ENCODE assay signal across 7 mouse cellular contexts in genomic region chr10:128744680-128745601, GRCm38 (mm10). TPM values are rescaled to one million over a fixed set of nuclear protein-coding genes. Genes with fewer than 3 reads are reported as not detected.
A peak's percentile ranks its signal among the peaks of the same experiment; 100 is the strongest.
DNase-seq lines count a peak whose midpoint lies in the region; ATAC-seq and TF ChIP-seq lines count a peak whose summit lies in the region.

Dgka (minus strand) TSS chr10:128744855.

- peak within 1 kb of the TSS; percentile 86 for H3K27ac ChIP-seq in CH12.LX (ENCODE audit: insufficient read depth, low read depth)
- no peak within 1 kb of the TSS for H3K27ac ChIP-seq in forebrain, embryonic 14.5 days (ENCODE audit: low read depth, low read length)
- H3K27ac ChIP-seq in olfactory bulb, adult 2 months (ENCODE audit: insufficient read depth, low read depth, low read length) = peak within 1 kb of the TSS; percentile 16; the same call in 1 of the 2 replicates

- DNase-seq in CH12.LX (ENCODE audit: extremely low read depth) (peak; percentile 56), R1 (ENCODE audit: low read depth, low spot score) (peak; percentile 74)
- peak; percentile 42 for DNase-seq in forebrain, embryonic 14.5 days (ENCODE audit: low spot score)
- peak; percentile 50 for DNase-seq in lung, adult 2 months
- DNase-seq in left cerebral cortex, adult 8-10 months (ENCODE audit: low spot score in 2 of 2) = no peak

- TF ChIP-seq EP300 in CH12.LX (IDR thresholded peaks at IDR 0.05; ENCODE audit: low read length) = peak; percentile 17; the same call in 1 of the 2 replicates

- in situ Hi-C loops in CH12.LX (cut with MboI; ENCODE audit: low pct_ligation_motif_present, low pct_unique_long_range_greater_than_20kb, low sequenced_read_pairs) = no loop called here

- peak within 1 kb of the TSS; percentile 86 for H3K9ac ChIP-seq in CH12.LX (ENCODE audit: insufficient read depth, low read depth)
- peak within 1 kb of the TSS; percentile 70 for H3K9ac ChIP-seq in forebrain, embryonic 14.5 days (ENCODE audit: low read length)

- dilution Hi-C loops in CH12.LX (cut with MboI; ENCODE audit: extremely low pct_ligation_motif_present, extremely low pct_unique_long_range_greater_than_20kb, low sequenced_read_pairs) = no loop called here

- H3K9me3 ChIP-seq in CH12.LX (replicated peaks; ENCODE audit: low read length) = no peaks in the 10 kb centered on the region
- H3K9me3 ChIP-seq in forebrain, embryonic 14.5 days (replicated peaks; ENCODE audit: control insufficient read depth, low read length) = no peaks in the 10 kb centered on the region

- H3K79me2 ChIP-seq in CH12.LX (replicated peaks; ENCODE audit: control insufficient read depth, extremely low read depth, insufficient read depth, poor library complexity, severe bottlenecking) = peaks cover 19% of the 10 kb centered on the region

- H3K27me3 ChIP-seq in CH12.LX (replicated peaks) = peaks cover 3% of the 10 kb centered on the region
- H3K27me3 ChIP-seq in forebrain, embryonic 14.5 days (replicated peaks; ENCODE audit: control insufficient read depth, insufficient read depth, low read length) = peaks cover 29% of the 10 kb centered on the region

- H3K4me1 ChIP-seq in CH12.LX (ENCODE audit: control insufficient read depth in 1 of 2, insufficient read depth in 2 of 2) = peaks cover 5 to 34% of the 10 kb centered on the region in 2 experiments
- peaks cover 20% of the 10 kb centered on the region for H3K4me1 ChIP-seq in forebrain, embryonic 14.5 days (ENCODE audit: control insufficient read depth, insufficient read depth, low read length)
- peaks cover 20% of the 10 kb centered on the region for H3K4me1 ChIP-seq in lung, adult 2 months (ENCODE audit: control insufficient read depth, insufficient read depth, low read length)
- H3K4me1 ChIP-seq in olfactory bulb, adult 2 months (ENCODE audit: control insufficient read depth, insufficient read depth, low read length) = peaks cover 12% of the 10 kb centered on the region

- WGBS in forebrain, embryonic 14.5 days = 23% methylated on average over 18 of the region's 18 CpGs
- WGBS in lung, adult 2 months = 14% methylated on average over 18 of the region's 18 CpGs
- 26% methylated on average over 18 of the region's 18 CpGs for WGBS in olfactory bulb, adult 2 months

- peak within 1 kb of the TSS; percentile 74 for H3K4me2 ChIP-seq in CH12.LX (ENCODE audit: insufficient read depth, low read depth, poor library complexity, severe bottlenecking)
- peak within 1 kb of the TSS; percentile 93 for H3K4me2 ChIP-seq in forebrain, embryonic 14.5 days (ENCODE audit: low read length)

- no peak for ATAC-seq in forebrain, embryonic 14.5 days
- ATAC-seq in inflammation-experienced regulatory T-cells, adult 6 months = peak; percentile 30

- H3K36me3 ChIP-seq in CH12.LX (replicated peaks in 1 of 2; ENCODE audit: control insufficient read depth in 1 of 2, insufficient read depth in 1 of 2, low read length in 1 of 2) = no peaks in the 10 kb centered on the region
- no peaks in the 10 kb centered on the region for H3K36me3 ChIP-seq in forebrain, embryonic 14.5 days (ENCODE audit: control insufficient read depth, insufficient read depth, low read length)

- no peak; the same call in 1 of the 2 replicates for TF ChIP-seq POLR2A in CH12.LX (IDR thresholded peaks at IDR 0.05; ENCODE audit: low read depth, low read length)
- no peak for TF ChIP-seq POLR2A in lung, adult 2 months (IDR thresholded peaks at IDR 0.05; ENCODE audit: borderline replicate concordance, extremely low read depth, low read depth, low read length)
- no peak for TF ChIP-seq POLR2A in olfactory bulb, adult 2 months (IDR thresholded peaks at IDR 0.05; ENCODE audit: insufficient read depth, low read depth, low read length)

- TF ChIP-seq RAD21 in CH12.LX (IDR thresholded peaks at IDR 0.05; ENCODE audit: low read depth, low read length) = no peak; the same call in none of the 2 replicates

- H3K4me3 ChIP-seq in CH12.LX (replicated peaks in 1 of 3; ENCODE audit: low read depth in 2 of 3, low read length in 2 of 3, poor library complexity in 1 of 3) = peak within 1 kb of the TSS; percentile 59 to 84 (median 83)
- peak within 1 kb of the TSS; percentile 52 for H3K4me3 ChIP-seq in forebrain, embryonic 14.5 days (ENCODE audit: low read depth, low read length)
- peak within 1 kb of the TSS; percentile 75 for H3K4me3 ChIP-seq in lung, adult 2 months (replicated peaks; ENCODE audit: extremely low read depth, low read depth, low read length)
- H3K4me3 ChIP-seq in olfactory bulb, adult 2 months (ENCODE audit: insufficient read depth, low read depth, low read length) = peak within 1 kb of the TSS; percentile 65

- TF ChIP-seq CTCF in CH12.LX (conservative IDR thresholded peaks at IDR 0.05 in 1 of 2, IDR thresholded peaks at IDR 0.05 in 1 of 2; ENCODE audit: low read depth in 2 of 2, low read length in 2 of 2) = peak in 1 of 2 experiments; percentile 58; a peak in 2 of 4 replicates
- no peak for TF ChIP-seq CTCF in lung, adult 2 months (IDR thresholded peaks at IDR 0.05; ENCODE audit: insufficient read depth, low read length)
- TF ChIP-seq CTCF in olfactory bulb, adult 2 months (IDR thresholded peaks at IDR 0.05; ENCODE audit: insufficient read depth, low read depth, low read length) = no peak

TF ChIP-seq in CH12.LX, 34 proteins besides CTCF, POLR2A, EP300 and RAD21:
- TF ChIP-seq NELFE (IDR thresholded peaks at IDR 0.05; ENCODE audit: low read depth, low read length) (0 out of 2 replicates have a peak, but pooled peaks have one; percentile 16), MAFK (IDR thresholded peaks at IDR 0.05; ENCODE audit: insufficient replicate concordance, low read length) (no peak), TBP (conservative IDR thresholded peaks at IDR 0.05; ENCODE audit: low read depth, low read length) (0 out of 2 replicates have a peak, but pooled peaks have one; percentile 30), BHLHE40 (IDR thresholded peaks at IDR 0.05; ENCODE audit: low read depth, low read length) (peak; percentile 69), CHD1 (IDR thresholded peaks at IDR 0.05; ENCODE audit: low read depth, low read length) (no peak), TCF12 (IDR thresholded peaks at IDR 0.05; ENCODE audit: low read depth, low read length) (0 out of 2 replicates have a peak, but pooled peaks have one; percentile 36), USF2 (conservative IDR thresholded peaks at IDR 0.05; ENCODE audit: low read depth, low read length) (no peak), SMC3 (IDR thresholded peaks at IDR 0.05; ENCODE audit: low read depth, low read length) (no peak; the same call in 1 of the 2 replicates), PAX5 (IDR thresholded peaks at IDR 0.05; ENCODE audit: low read length) (no peak), UBTF (IDR thresholded peaks at IDR 0.05; ENCODE audit: low read depth, low read length) (0 out of 2 replicates have a peak, but pooled peaks have one; percentile 23), JUND (conservative IDR thresholded peaks at IDR 0.05; ENCODE audit: low read depth, low read length) (no peak), ETS1 (conservative IDR thresholded peaks at IDR 0.05; ENCODE audit: low read depth, low read length) (0 out of 2 replicates have a peak, but pooled peaks have one; percentile 13), POLR2AphosphoS2 (IDR thresholded peaks at IDR 0.05; ENCODE audit: low read depth, low read length) (no peak), SIN3A (IDR thresholded peaks at IDR 0.05; ENCODE audit: low read length) (peak; percentile 57), ZMIZ1 (IDR thresholded peaks at IDR 0.05; ENCODE audit: low read depth, low read length) (peak; percentile 40; the same call in 1 of the 2 replicates), MXI1 (IDR thresholded peaks at IDR 0.05; ENCODE audit: low read depth, low read length) (peak; percentile 59; the same call in 1 of the 2 replicates), MAZ (IDR thresholded peaks at IDR 0.05; ENCODE audit: low read depth, low read length) (0 out of 2 replicates have a peak, but pooled peaks have one; percentile 30), HCFC1 (IDR thresholded peaks at IDR 0.05; ENCODE audit: low read depth, low read length) (no peak), KAT2A (IDR thresholded peaks at IDR 0.05; ENCODE audit: insufficient replicate concordance, low read length) (no peak), MAX (IDR thresholded peaks at IDR 0.05; ENCODE audit: low read length) (0 out of 2 replicates have a peak, but pooled peaks have one; percentile 38), GABPA (IDR thresholded peaks at IDR 0.05; ENCODE audit: insufficient replicate concordance, low read depth, low read length) (no peak), MYC (IDR thresholded peaks at IDR 0.05; ENCODE audit: low read depth, low read length) (peak; percentile 69; the same call in 1 of the 2 replicates), ZNF384 (IDR thresholded peaks at IDR 0.05; ENCODE audit: low read depth, low read length) (peak; percentile 98), IRF4 (IDR thresholded peaks at IDR 0.05; ENCODE audit: low read depth, low read length) (peak; percentile 23; the same call in 1 of the 2 replicates)

RNA-seq across cellular contexts. Expression of gene Dgka, which starts in this region (rescaled TPM):
- total RNA-seq in CH12.LX (2012; rRNA removed) (5.9 and 6.6 TPM in 2 replicates), CH12.LX (2014; rRNA removed) (3.4 TPM in 2 replicates)
- polyA plus RNA-seq in CH12.LX (2012; ENCODE audit: insufficient read length, low read depth) = 9.0 and 9.5 TPM in 2 replicates
- polyA plus RNA-seq in forebrain, embryonic 14.5 days (2014; fragmentation: Nextera tagmentation; extraction: Ambion mirVana) = 3.8 and 4.5 TPM in 2 replicates
- 100 to 1,000 TPM; 184 to 337 (median 319) TPM for polyA plus RNA-seq in inflammation-experienced regulatory T-cells, adult 6 months (2017; shearing (Covaris generic))
- 38.4 and 53.7 TPM in 2 replicates for polyA plus RNA-seq in lung, adult 2 months (2012; rRNA removed)
- polyA plus RNA-seq in olfactory bulb, adult 2 months (2012; ENCODE audit: insufficient read depth, insufficient read length, low replicate concordance, missing spikeins) = 167 TPM in 1 of 2 replicates, not detected in the other
- total RNA-seq in left cerebral cortex, adult 8-10 months (2022) = 10 to 100 TPM in 1 of 4 experiments, 1 to 10 TPM in 3; 9.0 to 10.5 (median 9.6) TPM

Comparison
In these comparisons a context has a peak if more than half of its experiments do, and no peak if none do; other contexts are left out.
1. DNase-seq: peak in CH12.LX (single experiment), R1 (single experiment), forebrain, embryonic 14.5 days (single experiment) and lung, adult 2 months (single experiment); none in left cerebral cortex, adult 8-10 months (0 of 2).
2. Peak in every context shown above with its lines, with median percentiles within 50 percentile points of each other: H3K4me3 ChIP-seq.